Mouse (Mus musculus): ENCODE data around the gene Itgb5.

DNA sequence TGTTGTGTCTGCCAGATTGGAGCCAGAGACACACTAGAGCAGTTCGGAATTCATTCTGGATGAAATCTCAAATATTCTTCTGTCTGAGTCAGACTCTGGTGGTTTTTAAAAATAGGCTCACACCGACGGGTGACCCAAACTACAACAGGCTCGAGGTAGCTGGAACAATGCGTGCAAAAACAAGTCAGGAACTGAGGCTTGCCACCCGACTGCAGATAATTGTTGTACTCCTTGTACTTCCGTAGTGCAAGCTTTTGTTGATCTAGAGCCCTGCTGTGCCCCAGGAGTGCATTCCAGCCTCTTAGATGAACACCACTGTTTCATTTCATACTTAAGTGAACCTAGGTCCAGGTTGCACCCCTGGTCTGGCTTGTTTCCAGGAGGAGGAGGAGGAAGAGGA lies 43.8 kb downstream of the Itgb5 start:
- TF ChIP-seq TAL1 (IDR thresholded peaks at IDR 0.05; ENCODE audit: low read length) = no peak
- TF ChIP-seq GATA1 (IDR thresholded peaks at IDR 0.05; ENCODE audit: low read length) = no peak

Data from erythroblast, embryonic 14.5 days (primary cell).